Mouse (Mus musculus): Measurements from ENCODE around the gene Gm9887. TPM values are rescaled to one million over a fixed set of nuclear protein-coding genes. Genes with fewer than 3 reads are reported as not detected.
"Not testable (repeated sequence)": the region's sequence is repeated elsewhere in the genome, so short reads cannot be mapped to it uniquely, and the experiment has no call there.

Gene Gm9887
- polyA plus RNA-seq, 1 experiment from 2014 or later, result 2.0 TPM

DNA sequence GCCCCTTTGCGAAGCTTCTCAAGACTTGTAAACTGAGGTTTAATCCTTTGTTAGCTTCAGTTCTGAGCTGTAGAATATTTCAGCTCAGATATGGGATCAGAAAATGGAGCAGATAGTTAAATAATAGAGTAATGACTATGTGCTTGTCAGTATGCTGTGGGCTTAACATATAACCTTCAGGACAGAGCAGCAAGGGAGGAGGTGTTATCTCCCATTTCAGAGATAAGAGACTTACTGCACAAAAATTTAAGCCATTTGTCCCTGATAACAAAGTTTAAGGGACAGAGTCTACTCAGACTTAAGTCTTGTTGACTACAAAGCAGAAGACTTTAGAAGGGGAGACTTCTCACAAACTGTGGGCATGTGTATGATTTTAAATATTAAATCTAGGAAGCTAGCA is 10.6 kb upstream of the Gm9887 start:
- ATAC-seq, result no peak
- Histone ChIP-seq H3K36me3 (no peaks in the 10 kb centered on the region; the same call in 1 of the 2 replicates), H3K4me3 (replicated peaks) (no peak overlapping the region), H3K27me3 (replicated peaks) (no peaks in the 10 kb centered on the region), H3K9me3 (no peaks in the 10 kb centered on the region), H3K4me2 (replicated peaks) (no peak overlapping the region), H3K27ac (no peak overlapping the region), H3K9ac (no peak overlapping the region), H3K4me1 (replicated peaks) (0 out of 2 replicates have a peak, but pooled peaks cover 3% of the 10 kb centered on the region)
- WGBS, result 69% methylated on average over 1 of the region's 1 CpGs

DNA sequence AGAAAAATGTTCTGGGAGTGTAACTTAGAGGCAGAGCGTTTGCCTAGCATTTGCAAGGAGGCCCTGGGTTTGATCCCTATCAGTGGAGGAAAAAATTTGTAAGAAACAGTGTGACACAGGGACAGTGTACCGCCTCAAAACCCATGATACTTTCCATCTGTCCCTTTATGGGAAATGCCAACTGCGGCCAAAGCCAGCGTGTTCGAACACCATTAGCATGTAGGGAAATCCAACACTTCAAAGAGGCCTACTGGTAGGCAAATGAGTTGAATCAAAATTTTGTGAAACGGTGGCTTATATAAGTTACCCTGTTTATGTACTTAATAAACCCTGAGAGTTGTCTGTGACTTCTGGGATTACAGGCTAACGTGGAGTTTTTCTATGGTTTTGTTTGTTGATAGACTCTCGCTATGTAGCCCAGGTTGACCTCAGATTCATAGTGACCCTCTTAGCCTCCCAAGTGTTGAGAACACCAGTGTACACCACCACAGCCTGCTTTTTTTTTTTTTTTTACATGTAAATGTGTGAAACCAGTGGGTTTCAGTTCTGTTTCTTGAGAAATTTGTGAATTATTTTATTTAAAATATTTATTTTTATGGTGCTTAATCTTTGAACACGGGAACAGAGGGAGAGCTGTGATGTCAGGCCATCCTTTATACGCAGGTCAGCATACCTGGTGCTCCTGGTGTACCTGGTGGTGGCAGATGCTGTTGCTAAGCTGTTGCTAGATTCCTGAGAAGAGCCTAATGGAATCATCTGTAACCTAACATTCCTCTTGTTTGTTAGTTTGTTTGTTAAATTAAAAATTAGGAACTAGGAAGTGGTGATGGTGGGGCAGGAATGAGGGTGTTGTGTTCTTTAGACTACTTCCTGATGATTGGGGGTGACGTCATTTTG is 6.5 kb upstream of the Gm9887 start:
- 88% methylated on average over 11 of the region's 11 CpGs for WGBS
- Histone ChIP-seq H3K36me3 (no peaks in the 10 kb centered on the region; the same call in 1 of the 2 replicates), H3K9me3 (no peaks in the 10 kb centered on the region), H3K4me1 (replicated peaks) (peaks cover 6% of the 10 kb centered on the region; the same call in 1 of the 2 replicates), H3K9ac (no peak overlapping the region), H3K27me3 (replicated peaks) (no peaks in the 10 kb centered on the region), H3K4me3 (replicated peaks) (no peak overlapping the region), H3K27ac (no peak overlapping the region), H3K4me2 (replicated peaks) (no peak overlapping the region)
- ATAC-seq, result no peak

DNA sequence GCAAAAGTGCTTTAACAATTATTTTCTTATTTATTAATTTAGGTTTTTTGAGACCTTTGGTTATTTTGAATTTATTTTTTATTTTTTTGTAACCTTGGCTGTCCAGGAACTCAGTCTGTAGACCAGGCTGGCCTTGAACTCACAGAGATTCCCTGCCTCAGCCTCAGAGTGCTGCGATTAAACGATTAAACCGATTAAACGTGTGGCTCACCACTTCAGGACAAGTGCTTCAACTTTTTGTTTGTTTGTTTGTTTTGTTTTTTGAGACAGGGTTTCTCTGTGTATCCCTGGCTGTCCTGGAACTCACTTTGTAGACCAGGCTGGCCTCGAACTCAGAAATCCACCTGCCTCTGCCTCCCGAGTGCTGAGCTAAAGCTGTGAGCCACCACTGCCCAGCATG is 5.4 kb upstream of the Gm9887 start:
- WGBS, result 96% methylated on average over 6 of the region's 6 CpGs
- H3K27ac ChIP-seq, result not testable (repeated sequence)

DNA sequence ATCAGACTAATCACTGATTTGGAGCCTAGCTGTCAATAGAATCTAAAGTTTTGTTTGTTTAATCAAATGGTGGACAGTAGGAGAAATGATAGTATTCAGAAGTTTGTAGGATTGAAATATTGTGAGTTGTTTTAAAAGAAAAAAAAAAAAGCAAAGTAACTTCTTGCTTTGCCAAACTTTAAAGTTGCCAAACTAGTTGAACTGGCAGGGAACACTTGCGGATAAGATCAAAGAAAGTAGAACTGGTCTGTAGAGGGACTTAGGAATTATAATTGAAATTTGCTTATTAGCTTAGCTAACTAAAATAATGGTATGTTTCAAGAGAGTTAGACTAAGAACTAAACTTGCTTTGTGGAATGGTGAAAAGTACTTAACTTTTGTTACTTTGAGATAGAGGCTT is 4.9 kb upstream of the Gm9887 start:
- Histone ChIP-seq H3K9me3 (no peaks in the 10 kb centered on the region), H3K4me1 (replicated peaks) (peaks cover 3% of the 10 kb centered on the region; the same call in 1 of the 2 replicates), H3K4me3 (replicated peaks) (no peak overlapping the region), H3K9ac (no peak overlapping the region), H3K36me3 (no peaks in the 10 kb centered on the region; the same call in 1 of the 2 replicates), H3K27me3 (replicated peaks) (no peaks in the 10 kb centered on the region), H3K4me2 (replicated peaks) (no peak overlapping the region), H3K27ac (no peak overlapping the region)
- WGBS, result 79% methylated on average over 1 of the region's 1 CpGs
- ATAC-seq, result no peak

More for the DNA sequence above, 5.4 kb upstream of the Gm9887 start:
- not testable (repeated sequence) for ATAC-seq; H3K9ac ChIP-seq; H3K4me3 ChIP-seq (replicated peaks); H3K9me3 ChIP-seq; H3K4me2 ChIP-seq (replicated peaks); H3K27me3 ChIP-seq (replicated peaks); H3K4me1 ChIP-seq (replicated peaks); H3K36me3 ChIP-seq

DNA sequence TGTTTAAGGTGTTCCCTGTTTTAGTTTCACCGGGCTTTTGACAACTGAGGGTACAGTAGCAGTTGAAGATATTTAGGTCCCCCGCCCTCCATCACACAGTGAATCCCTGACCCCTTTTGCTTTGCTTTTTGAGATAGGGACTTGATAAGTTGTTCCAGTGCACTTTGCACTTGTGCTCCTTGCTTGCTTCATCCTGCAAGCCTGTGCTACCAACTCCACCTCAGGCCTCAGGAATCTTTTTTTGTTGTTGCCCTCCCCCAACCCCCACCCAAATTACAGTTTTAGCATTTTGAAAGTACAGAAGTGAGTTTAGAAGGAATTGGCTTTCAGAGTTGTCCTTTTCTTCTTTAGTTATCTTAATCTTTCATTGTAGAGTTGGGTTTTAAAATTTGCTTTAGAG is 3.9 kb upstream of the Gm9887 start:
- no peaks in the 10 kb centered on the region for H3K27me3 ChIP-seq (replicated peaks)
- H3K27ac ChIP-seq, result no peak overlapping the region
- H3K4me2 ChIP-seq (replicated peaks), result peak overlapping the region; percentile 19; the same call in 1 of the 2 replicates
- H3K4me3 ChIP-seq (replicated peaks), result no peak overlapping the region
- 71% methylated on average over 2 of the region's 2 CpGs for WGBS
- H3K36me3 ChIP-seq, result no peaks in the 10 kb centered on the region; the same call in 1 of the 2 replicates
- H3K4me1 ChIP-seq (replicated peaks), result peaks cover 3% of the 10 kb centered on the region; the same call in 1 of the 2 replicates
- H3K9ac ChIP-seq, result no peak overlapping the region
- H3K9me3 ChIP-seq, result no peaks in the 10 kb centered on the region
- no peak for ATAC-seq

DNA sequence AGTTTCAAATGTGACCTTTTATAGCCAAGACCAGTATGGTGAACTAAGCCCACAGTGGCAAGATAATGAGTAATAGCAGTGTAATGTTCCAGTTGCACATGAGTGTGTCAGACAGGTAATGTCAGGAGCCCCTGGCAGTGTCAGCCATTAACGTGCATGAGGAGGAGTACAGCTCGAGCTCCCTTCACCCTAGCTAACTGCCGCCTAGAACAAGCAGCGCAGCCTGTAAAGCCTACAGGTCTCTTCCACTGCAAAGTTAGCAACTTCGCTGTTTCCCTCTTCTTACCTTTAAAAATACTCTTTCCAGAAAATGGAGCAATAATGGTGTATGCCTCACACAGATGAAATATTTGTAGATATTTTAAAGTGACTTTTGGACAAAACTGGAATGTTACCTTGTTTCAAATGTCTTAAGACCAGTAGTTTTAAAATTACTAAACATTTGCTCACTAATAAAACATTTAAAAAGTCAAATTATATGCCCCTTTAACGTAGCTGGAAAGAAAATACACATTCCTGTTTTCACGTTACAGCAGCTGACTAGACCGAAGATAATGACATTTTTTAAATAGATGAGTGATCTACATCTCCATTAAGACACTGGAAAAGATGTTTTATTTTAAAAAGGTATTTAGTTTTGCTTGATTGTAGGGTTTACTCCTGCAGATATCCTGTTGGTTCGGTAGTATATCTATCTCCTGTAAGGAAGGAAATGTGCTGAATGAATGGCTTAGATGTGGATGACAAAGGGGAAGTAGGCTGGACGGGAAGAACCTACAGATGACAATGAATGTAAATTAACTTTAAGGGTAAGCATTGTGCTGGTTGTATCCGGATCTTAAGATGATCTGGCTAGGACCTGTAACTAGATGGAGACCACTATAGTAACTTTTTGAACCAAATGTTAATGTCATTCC is 1.9 kb upstream of the Gm9887 start:
- Histone ChIP-seq H3K4me2 (replicated peaks) (peak overlapping the region; percentile 74), H3K36me3 (no peaks in the 10 kb centered on the region), H3K9me3 (no peaks in the 10 kb centered on the region), H3K27ac (no peak overlapping the region), H3K4me1 (replicated peaks) (peaks cover 6% of the 10 kb centered on the region; the same call in 1 of the 2 replicates), H3K27me3 (replicated peaks) (no peaks in the 10 kb centered on the region), H3K9ac (peak overlapping the region; percentile 95), H3K4me3 (replicated peaks) (peak overlapping the region; percentile 99)
- 34% methylated on average over 11 of the region's 11 CpGs for WGBS
- ATAC-seq, result no peak

DNA sequence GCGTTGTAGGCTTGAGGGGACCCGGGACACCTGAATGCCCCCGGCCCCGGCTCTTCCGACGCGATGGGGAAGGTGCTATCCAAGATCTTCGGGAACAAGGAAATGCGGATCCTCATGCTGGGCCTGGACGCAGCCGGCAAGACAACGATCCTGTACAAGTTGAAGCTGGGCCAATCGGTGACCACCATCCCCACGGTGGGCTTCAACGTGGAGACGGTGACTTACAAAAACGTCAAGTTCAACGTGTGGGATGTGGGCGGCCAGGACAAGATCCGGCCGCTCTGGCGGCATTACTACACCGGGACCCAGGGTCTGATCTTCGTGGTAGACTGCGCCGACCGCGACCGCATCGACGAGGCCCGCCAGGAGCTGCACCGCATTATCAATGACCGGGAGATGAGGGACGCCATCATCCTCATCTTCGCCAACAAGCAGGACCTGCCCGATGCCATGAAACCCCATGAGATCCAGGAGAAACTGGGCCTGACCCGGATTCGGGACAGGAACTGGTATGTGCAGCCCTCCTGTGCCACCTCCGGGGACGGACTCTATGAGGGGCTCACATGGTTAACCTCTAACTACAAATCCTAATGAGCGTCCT is 573 bp upstream of the Gm9887 start:
- H3K36me3 ChIP-seq, result no peaks in the 10 kb centered on the region
- under 1% methylated on average over 42 of the region's 42 CpGs for WGBS
- H3K27me3 ChIP-seq (replicated peaks), result no peaks in the 10 kb centered on the region
- peak; percentile 7 for ATAC-seq
- peak overlapping the region; percentile 95 for H3K9ac ChIP-seq
- peak overlapping the region; percentile 98 for H3K27ac ChIP-seq
- no peaks in the 10 kb centered on the region for H3K9me3 ChIP-seq
- H3K4me3 ChIP-seq (replicated peaks), result peak overlapping the region; percentile 99
- peaks cover 6% of the 10 kb centered on the region; the same call in 1 of the 2 replicates for H3K4me1 ChIP-seq (replicated peaks)
- peak overlapping the region; percentile 74 for H3K4me2 ChIP-seq (replicated peaks)

DNA sequence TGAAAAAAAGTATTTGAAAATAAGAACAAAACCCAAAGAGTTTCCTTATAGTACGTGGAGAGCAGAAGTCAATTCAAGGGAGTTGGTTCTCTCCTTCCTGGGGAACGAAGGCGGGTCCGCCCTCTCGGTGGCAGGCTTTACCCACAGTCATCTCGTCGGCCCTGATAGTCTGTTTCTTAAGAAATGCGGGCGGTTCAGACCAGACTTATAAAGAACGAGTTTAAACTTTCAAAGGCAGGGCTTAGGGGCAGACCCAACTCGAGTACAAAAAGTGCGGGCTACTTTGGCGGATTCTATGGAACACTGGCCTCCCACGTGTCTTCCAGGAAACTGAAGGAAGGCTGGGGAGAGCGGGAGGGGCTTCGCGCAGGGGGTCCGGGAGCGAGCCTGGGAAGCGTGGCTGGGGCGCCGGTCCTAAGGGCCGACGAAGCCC is 821 bp downstream of the Gm9887 start:
- under 1% methylated on average over 24 of the region's 24 CpGs for WGBS
- Histone ChIP-seq H3K9me3 (no peaks in the 10 kb centered on the region), H3K36me3 (no peaks in the 10 kb centered on the region), H3K4me2 (replicated peaks) (peak overlapping the region; percentile 74), H3K27me3 (replicated peaks) (no peaks in the 10 kb centered on the region), H3K27ac (peak overlapping the region; percentile 98), H3K4me3 (replicated peaks) (peak overlapping the region; percentile 99), H3K9ac (peak overlapping the region; percentile 80), H3K4me1 (replicated peaks) (peaks cover 6% of the 10 kb centered on the region; the same call in 1 of the 2 replicates)
- peak; percentile 85 for ATAC-seq

DNA sequence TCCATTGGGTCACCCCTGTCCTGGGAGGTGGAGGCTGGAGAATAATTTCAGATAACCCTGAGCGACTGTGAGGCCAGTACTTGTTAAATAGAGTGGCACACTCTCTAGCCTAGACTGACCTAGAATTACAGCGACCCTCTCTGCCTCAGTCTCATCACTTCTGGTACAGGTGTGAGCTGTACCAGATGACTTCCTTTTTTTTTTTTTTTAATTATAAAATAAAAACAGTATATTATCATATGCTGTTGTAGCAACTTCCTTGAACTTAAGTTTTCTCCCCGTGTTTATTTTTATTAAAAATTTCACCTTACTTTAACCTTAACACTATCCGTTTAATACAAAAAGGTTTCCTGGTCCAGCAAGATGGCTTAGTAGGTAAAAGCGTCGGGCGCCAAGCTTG is 1.3 kb downstream of the Gm9887 start:
- Histone ChIP-seq H3K9ac (peak overlapping the region; percentile 80), H3K36me3 (no peaks in the 10 kb centered on the region), H3K27me3 (replicated peaks) (no peaks in the 10 kb centered on the region), H3K9me3 (no peaks in the 10 kb centered on the region), H3K4me3 (replicated peaks) (peak overlapping the region; percentile 99), H3K27ac (peak overlapping the region; percentile 98), H3K4me1 (replicated peaks) (peaks cover 3% of the 10 kb centered on the region; the same call in 1 of the 2 replicates), H3K4me2 (replicated peaks) (peak overlapping the region; percentile 74)
- 13% methylated on average over 7 of the region's 7 CpGs for WGBS
- ATAC-seq, result no peak

DNA sequence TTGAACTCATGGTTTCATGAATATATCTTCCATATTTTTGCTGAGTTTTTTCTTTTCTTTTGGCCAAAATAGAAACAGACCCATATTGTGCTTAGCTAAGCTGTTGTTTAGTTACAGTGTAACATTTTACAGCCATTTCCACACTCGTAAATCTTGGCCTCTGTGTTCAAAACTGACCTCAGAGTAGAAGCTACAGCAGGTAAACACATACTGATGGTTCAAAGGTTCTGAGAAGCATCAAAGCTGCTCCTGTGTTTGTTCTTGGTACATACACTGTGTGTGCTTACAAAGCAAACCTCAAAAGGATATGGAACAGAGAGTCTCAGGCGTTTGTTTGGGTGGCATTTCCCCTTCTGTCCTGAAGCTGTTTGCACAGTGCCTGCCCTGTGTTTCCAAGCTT is 4.7 kb downstream of the Gm9887 start:
- H3K4me2 ChIP-seq (replicated peaks), result no peak overlapping the region
- no peaks in the 10 kb centered on the region for H3K36me3 ChIP-seq
- H3K4me3 ChIP-seq (replicated peaks), result no peak overlapping the region
- no peak for ATAC-seq
- H3K27ac ChIP-seq, result no peak overlapping the region
- H3K4me1 ChIP-seq (replicated peaks), result peaks cover 3% of the 10 kb centered on the region; the same call in 1 of the 2 replicates
- 36% methylated on average over 2 of the region's 2 CpGs for WGBS
- H3K9ac ChIP-seq, result no peak overlapping the region
- H3K27me3 ChIP-seq (replicated peaks), result no peaks in the 10 kb centered on the region
- no peaks in the 10 kb centered on the region for H3K9me3 ChIP-seq

DNA sequence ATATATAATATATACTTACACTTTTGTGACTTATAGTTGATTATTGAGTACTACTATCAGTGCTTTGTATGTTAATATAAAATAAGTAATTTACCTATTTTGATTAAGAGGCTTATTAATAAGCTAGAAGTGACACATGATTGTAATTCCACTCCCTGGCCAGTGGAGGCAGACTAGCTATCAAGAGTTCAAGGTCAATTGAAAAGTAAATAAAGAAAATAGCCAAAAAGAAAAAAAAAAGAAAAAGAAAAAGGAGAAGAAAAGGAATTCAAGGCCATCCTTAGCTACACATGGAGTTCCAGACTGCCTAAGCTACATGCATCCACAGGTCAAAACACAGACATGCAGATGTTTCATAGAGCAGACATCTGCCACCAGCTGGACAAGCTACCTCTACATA is 5.8 kb downstream of the Gm9887 start:
- ATAC-seq, result no peak
- Histone ChIP-seq H3K4me1 (replicated peaks) (peaks cover 5% of the 10 kb centered on the region; the same call in 1 of the 2 replicates), H3K27me3 (replicated peaks) (no peaks in the 10 kb centered on the region), H3K27ac (no peak overlapping the region), H3K36me3 (no peaks in the 10 kb centered on the region), H3K9me3 (no peaks in the 10 kb centered on the region), H3K4me3 (replicated peaks) (no peak overlapping the region), H3K9ac (no peak overlapping the region), H3K4me2 (replicated peaks) (no peak overlapping the region)
